Mouse (Mus musculus): ENCODE measurements around the gene Mapk8ip3. TPM values are rescaled to one million over a fixed set of nuclear protein-coding genes. Genes with fewer than 3 reads are reported as not detected.
A peak's percentile ranks its signal among the peaks of the same experiment; 100 is the strongest.

Mapk8ip3 gene
- polyA plus RNA-seq, 1 experiment = 72.0 TPM

DNA sequence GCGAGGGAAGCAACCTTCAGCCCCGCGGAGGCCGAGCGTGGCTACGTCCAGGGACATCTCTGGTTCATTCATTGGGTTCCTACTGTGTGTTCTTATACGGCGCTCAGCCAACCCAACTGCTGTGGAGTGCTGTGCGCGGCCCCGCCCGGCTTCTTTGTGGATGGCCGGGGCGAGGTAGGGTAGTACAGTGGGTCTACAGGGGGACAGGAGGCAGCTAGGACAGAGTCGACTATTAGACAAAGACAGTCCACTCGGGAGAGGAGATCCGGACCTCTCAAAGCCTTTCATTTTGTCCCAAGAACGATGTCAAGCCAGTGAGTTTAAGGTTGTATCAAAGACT lies 49.9 kb downstream of the Mapk8ip3 start:
- H3K4me1 ChIP-seq (ENCODE audit: control insufficient read depth, insufficient read depth, low read length) = peaks cover 2% of the 10 kb centered on the region; the same call in 1 of the 2 replicates
- no peak overlapping the region for H3K27ac ChIP-seq (ENCODE audit: insufficient read depth, low read length)
- TF ChIP-seq CTCF (IDR thresholded peaks at IDR 0.05; ENCODE audit: borderline replicate concordance, insufficient read depth, low read length) = no peak
- TF ChIP-seq POLR2A (IDR thresholded peaks at IDR 0.05; ENCODE audit: low read depth, low read length) = no peak
- H3K4me3 ChIP-seq (ENCODE audit: insufficient read depth, low read length) = peak overlapping the region; percentile 85

DNA sequence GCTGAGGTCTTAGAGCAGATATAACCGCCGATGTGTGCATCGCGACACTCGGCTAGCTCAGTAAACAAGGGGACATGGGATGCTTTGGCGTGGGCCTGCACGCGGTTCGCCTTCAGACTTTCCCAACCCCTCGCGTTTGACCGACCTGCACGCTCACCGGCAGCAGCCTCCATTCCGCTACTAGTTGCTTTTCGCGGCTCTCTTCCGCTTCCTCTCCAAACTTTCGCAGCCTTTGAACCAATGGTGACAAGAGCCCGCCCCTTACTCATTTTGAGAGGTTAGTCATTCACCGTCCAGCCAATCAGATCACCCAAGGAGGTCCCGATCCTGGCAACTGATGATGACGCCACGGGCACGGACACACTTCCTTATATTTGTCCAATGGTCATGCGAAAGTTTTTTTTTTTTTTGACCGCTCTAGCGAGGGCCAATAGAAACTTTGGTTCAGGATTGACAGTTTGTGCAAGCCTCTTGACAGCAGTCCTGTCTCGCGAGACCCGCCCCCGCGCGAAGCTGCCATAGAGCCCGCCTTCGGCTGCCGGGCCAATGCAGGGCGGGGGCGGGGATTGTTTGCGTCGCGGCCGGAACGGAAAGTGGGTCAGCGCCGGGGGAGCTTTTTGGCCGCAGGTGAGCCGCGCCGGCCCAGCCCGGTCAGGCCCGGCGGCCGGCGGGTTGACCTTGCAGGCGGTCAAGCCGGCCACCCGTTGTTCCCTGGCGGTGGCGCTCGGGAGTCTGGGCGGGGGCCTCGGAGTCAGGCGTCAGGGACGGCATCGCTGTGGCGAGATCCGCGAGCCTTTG lies 50.4 kb downstream of the Mapk8ip3 start, which contains the start of the genes Nubp2 and Spsb3:
Gene Nubp2 (minus strand): TSS at position 216 of the 798 bp plus-strand sequence.
Gene Spsb3 (plus strand): TSS at position 510 of the 798 bp plus-strand sequence.
- Histone ChIP-seq H3K27ac (ENCODE audit: insufficient read depth, low read length) (no peak within 1 kb of the TSS), H3K4me3 (ENCODE audit: insufficient read depth, low read length) (peak within 1 kb of the TSS; percentile 88), H3K4me1 (ENCODE audit: control insufficient read depth, insufficient read depth, low read length) (peaks cover 2% of the 10 kb centered on the region; the same call in 1 of the 2 replicates)
- no peak for TF ChIP-seq CTCF (IDR thresholded peaks at IDR 0.05; ENCODE audit: borderline replicate concordance, insufficient read depth, low read length)
- peak; percentile 85 for TF ChIP-seq POLR2A (IDR thresholded peaks at IDR 0.05; ENCODE audit: low read depth, low read length)

DNA sequence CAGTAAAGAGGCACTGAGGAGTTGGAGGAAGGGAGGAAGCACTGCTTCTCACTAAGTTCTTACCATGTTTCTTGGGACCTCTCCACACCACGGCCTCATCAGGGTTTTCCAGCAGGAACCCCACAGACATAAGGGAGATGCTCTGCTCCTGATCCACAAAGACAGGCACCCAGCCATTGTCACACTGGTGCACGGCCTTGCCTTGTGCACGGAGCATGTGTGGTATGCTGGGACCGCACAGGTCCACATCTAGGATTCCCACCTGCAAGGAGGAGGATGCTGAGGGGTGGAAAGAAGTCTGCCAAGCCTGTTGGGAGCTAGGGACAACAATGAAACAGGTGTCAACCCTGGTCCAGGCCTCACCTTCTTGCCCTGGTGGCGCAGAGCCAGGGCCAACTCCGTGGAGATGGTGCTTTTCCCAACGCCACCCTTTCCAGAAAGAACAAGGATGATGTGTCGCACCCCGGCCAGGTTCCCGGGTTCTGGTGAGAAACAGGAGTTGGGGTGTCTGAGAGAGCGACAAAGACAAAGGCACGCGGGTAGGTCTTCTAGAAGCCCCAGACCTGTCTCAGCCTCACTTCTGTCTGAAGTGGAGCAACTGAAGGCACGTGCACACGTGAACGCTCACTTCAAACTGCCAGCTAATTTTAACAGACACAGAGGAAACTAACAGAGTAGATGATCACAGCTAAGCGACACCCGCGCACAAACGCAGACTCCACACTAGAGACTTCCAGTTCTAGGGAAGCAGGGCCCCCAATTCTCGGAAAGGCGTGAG lies 51.2 kb downstream of the Mapk8ip3 start:
- no peak for TF ChIP-seq POLR2A (IDR thresholded peaks at IDR 0.05; ENCODE audit: low read depth, low read length)
- TF ChIP-seq CTCF (IDR thresholded peaks at IDR 0.05; ENCODE audit: borderline replicate concordance, insufficient read depth, low read length) = no peak
- H3K4me3 ChIP-seq (ENCODE audit: insufficient read depth, low read length) = peak overlapping the region; percentile 88
- H3K27ac ChIP-seq (ENCODE audit: insufficient read depth, low read length) = no peak overlapping the region
- peaks cover 2% of the 10 kb centered on the region; the same call in 1 of the 2 replicates for H3K4me1 ChIP-seq (ENCODE audit: control insufficient read depth, insufficient read depth, low read length)

- no peak overlapping the region for H3K4me3 ChIP-seq (ENCODE audit: insufficient read depth, low read length)
These were observed 52.4 kb downstream of the Mapk8ip3 start for GRCm38 (mm10) chr17:24884391-24884790.

DNA sequence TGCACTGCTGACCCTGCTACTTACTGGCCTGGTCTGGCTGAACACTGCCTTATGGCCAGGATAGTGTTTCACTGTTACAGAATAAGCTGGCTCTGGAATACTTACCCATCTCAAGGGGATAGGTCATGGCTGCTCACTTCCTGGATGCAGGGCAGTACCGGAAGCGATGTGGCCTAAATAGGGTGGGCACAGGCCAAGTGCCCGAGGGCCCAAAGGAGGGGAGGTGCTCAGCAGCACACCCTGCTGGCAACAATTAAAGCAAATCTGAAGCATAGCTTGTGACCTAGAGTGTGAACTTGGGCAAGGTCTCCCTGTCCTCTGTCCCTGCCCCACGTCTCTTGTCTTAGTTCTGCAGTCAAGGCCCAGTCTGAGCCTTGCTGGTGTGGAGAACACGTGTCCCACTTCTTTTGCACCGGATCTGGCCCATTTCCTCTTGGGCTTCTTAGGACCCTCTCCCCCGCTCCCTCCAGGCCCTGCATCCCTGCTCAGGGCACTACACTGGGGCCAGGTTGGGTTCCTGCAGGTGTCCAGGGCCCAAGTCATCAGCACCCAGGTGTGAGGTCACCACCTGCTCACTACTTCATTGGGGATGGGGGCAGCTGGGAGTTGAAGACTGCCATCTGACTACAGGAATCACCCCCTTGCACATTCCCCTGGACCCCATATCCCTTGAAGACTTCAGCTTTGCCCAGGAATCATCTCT lies 54.9 kb downstream of the Mapk8ip3 start:
- no peaks in the 10 kb centered on the region for H3K4me1 ChIP-seq (ENCODE audit: control insufficient read depth, insufficient read depth, low read length)
- H3K27ac ChIP-seq (ENCODE audit: insufficient read depth, low read length) = no peak overlapping the region
- TF ChIP-seq POLR2A (IDR thresholded peaks at IDR 0.05; ENCODE audit: low read depth, low read length) (no peak), CTCF (IDR thresholded peaks at IDR 0.05; ENCODE audit: borderline replicate concordance, insufficient read depth, low read length) (peak; percentile 57)
- no peak overlapping the region for H3K4me3 ChIP-seq (ENCODE audit: insufficient read depth, low read length)

More at GRCm38 (mm10) chr17:24884391-24884790, 52.4 kb downstream of the Mapk8ip3 start:
- no peak for TF ChIP-seq POLR2A (IDR thresholded peaks at IDR 0.05; ENCODE audit: low read depth, low read length)
- no peak for TF ChIP-seq CTCF (IDR thresholded peaks at IDR 0.05; ENCODE audit: borderline replicate concordance, insufficient read depth, low read length)
- H3K4me1 ChIP-seq (ENCODE audit: control insufficient read depth, insufficient read depth, low read length) = peaks cover 2% of the 10 kb centered on the region; the same call in 1 of the 2 replicates
- no peak overlapping the region for H3K27ac ChIP-seq (ENCODE audit: insufficient read depth, low read length)

- Histone ChIP-seq H3K4me1 (ENCODE audit: control insufficient read depth, insufficient read depth, low read length) (no peaks in the 10 kb centered on the region; the same call in 1 of the 2 replicates), H3K4me3 (ENCODE audit: insufficient read depth, low read length) (no peak overlapping the region), H3K27ac (ENCODE audit: insufficient read depth, low read length) (no peak overlapping the region)
- no peak for TF ChIP-seq POLR2A (IDR thresholded peaks at IDR 0.05; ENCODE audit: low read depth, low read length)
- no peak for TF ChIP-seq CTCF (IDR thresholded peaks at IDR 0.05; ENCODE audit: borderline replicate concordance, insufficient read depth, low read length)
These were observed 58.2 kb downstream of the Mapk8ip3 start for GRCm38 (mm10) chr17:24878531-24878930.

GRCm38 (mm10) chr17:24878117-24878397 lies 58.7 kb downstream of the Mapk8ip3 start:
- Histone ChIP-seq H3K27ac (ENCODE audit: insufficient read depth, low read length) (no peak overlapping the region), H3K4me1 (ENCODE audit: control insufficient read depth, insufficient read depth, low read length) (no peaks in the 10 kb centered on the region; the same call in 1 of the 2 replicates), H3K4me3 (ENCODE audit: insufficient read depth, low read length) (no peak overlapping the region)
- TF ChIP-seq CTCF (IDR thresholded peaks at IDR 0.05; ENCODE audit: borderline replicate concordance, insufficient read depth, low read length) = no peak
- no peak for TF ChIP-seq POLR2A (IDR thresholded peaks at IDR 0.05; ENCODE audit: low read depth, low read length)

DNA sequence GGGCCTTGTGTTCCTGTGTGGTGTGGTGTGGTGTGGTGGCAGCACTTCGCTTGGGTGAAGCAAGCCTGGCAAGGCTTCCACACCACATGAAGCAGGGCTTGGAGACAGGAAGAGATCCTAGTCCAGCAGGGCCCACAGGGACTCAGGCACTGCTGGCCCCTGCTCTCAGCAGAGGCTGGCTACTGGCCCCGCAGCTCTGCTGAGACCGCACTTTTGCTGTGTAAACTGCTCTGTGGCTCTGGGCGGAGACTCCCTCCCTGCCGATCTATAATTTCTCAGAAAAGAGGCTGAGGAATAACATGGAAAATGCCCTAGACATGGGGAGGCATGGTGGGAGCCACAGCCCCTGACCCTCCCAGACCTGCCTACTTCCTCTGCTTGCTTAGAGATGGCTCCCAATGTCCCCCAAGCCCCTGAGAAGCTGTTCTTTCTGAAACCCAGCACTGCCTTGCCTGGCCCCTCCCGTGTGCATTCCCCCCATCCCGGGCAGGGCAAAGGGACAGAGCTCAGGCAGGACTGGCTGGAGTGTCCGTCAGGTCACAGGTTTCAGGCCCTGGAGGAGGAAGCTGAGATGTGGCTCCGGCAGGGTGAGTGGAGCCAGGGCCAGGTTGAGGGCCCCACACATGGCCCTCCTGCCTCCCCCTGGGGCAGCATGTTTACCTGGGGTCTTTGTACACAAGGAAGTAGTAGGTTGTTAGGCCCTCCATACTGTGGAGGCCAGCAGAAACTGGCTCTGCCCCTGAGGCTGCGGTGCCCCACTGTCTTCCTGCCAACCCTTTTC lies 59.3 kb downstream of the Mapk8ip3 start:
- Histone ChIP-seq H3K27ac (ENCODE audit: insufficient read depth, low read length) (no peak overlapping the region), H3K4me1 (ENCODE audit: control insufficient read depth, insufficient read depth, low read length) (no peaks in the 10 kb centered on the region; the same call in 1 of the 2 replicates), H3K4me3 (ENCODE audit: insufficient read depth, low read length) (no peak overlapping the region)
- TF ChIP-seq CTCF (IDR thresholded peaks at IDR 0.05; ENCODE audit: borderline replicate concordance, insufficient read depth, low read length) (no peak), POLR2A (IDR thresholded peaks at IDR 0.05; ENCODE audit: low read depth, low read length) (no peak)

- H3K27ac ChIP-seq (ENCODE audit: insufficient read depth, low read length) = no peak overlapping the region
These were observed 61.8 kb downstream of the Mapk8ip3 start for GRCm38 (mm10) chr17:24874989-24875388.

More at GRCm38 (mm10) chr17:24874989-24875388, 61.8 kb downstream of the Mapk8ip3 start:
- Histone ChIP-seq H3K4me1 (ENCODE audit: control insufficient read depth, insufficient read depth, low read length) (no peaks in the 10 kb centered on the region; the same call in 1 of the 2 replicates), H3K4me3 (ENCODE audit: insufficient read depth, low read length) (no peak overlapping the region)
- TF ChIP-seq CTCF (IDR thresholded peaks at IDR 0.05; ENCODE audit: borderline replicate concordance, insufficient read depth, low read length) = no peak
- no peak for TF ChIP-seq POLR2A (IDR thresholded peaks at IDR 0.05; ENCODE audit: low read depth, low read length)
